Mouse (Mus musculus) kidney, adult 18-20 months (tissue): ENCODE measurements at regions not wholly inside any gene's neighbourhood (a gene's known extent, or its start where the extent isn't known, plus 50 kb on each side); places are given as distances from the start of the nearest gene placed in this dataset.

Experiments used
- DNase-seq: peaks from one replicate; pipeline ENCODE4 v3.0.0; 2021

GRCm38 (mm10) chr5:41994307-41994706 is 73.5 kb upstream of the Gm16223 start:
- DNase-seq: no peak

DNA sequence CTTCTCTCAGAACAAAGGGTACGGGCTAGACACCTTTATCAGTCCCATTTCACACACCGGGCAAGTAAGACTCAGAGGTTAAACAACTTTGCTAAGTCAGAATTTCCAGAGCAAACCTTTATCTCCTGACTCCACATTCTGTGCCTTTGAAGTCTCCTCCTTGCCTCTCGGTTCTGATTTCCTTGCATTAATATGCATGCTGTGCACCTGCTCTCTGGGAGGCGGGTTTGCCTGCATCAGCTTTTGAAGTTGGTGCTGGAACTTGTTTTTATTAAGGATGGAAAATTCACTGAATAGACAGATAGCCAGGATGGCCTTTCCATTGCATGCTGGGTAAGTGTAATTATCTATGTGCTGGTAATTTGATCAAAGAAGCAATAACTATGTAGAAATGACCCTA is 84.2 kb upstream of the Gm16223 start:
- DNase-seq: no peak

DNA sequence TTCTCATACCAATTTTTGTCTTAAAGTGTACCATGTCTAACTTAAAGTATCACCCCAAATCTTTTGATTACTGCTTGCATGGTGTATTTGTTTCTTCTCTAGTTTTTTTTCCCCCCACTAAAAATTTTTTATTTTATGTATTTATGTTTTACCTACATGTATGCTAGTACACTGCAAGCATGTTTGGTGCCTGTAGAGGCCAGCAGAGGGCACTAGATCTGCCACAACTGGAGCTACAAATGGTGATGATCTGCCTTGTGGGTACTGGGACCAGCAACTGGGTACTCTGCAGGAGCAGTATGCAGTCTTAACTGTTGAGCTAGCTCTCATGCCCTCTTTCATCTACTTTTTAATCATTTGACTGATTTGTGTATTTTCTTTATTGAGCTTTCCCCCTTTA is 92.2 kb upstream of the Gm16223 start:
- DNase-seq: no peak

- peak; percentile 3 for DNase-seq
These were observed 96.6 kb upstream of the Gm16223 start for GRCm38 (mm10) chr5:41971201-41971600.

DNA sequence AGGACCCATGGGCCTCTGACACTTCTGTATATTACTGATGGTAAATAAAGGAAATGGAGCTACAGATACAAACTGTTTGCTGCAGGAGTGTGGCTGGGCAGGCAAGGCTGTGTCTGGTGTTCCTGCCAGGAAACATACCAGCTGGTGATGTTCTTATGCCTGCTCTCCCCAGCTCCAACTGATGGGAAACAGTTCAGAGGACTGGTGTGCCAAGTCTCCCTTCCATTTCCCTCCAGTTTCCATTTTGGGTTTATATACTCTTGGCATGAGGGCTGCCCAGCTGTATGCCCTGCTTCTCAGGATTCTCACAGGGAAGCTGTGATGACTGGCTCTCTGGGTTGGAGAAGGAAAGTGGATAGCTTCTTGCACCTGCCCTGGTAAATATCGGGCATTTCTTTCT is 100.8 kb upstream of the Gm16223 start:
- DNase-seq: no peak

DNA sequence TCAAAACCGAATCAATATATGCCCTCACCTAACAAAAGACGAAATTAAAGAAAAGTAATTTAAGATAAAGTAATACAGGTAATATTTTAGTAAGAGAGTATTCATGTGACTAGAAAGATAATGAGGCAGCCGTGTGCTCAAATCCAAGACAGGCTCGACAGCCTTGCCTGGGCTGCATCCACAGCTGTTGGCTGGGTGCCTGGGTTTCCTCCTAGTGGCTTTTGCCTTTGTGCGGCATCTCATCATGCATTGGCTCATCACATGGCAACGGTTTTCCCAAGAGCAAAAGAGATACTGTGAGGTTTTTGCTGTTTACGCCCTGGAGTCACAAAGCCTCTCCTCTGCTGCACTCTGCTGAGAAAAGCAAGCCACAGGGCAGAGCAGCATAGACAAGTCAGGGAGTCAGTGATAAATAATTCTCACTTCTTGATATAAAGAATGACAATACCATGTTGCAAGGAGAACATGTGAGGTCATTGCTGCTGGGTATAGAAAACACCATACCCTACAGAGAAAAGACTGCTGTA is 103.1 kb upstream of the Bod1l start:
- DNase-seq: no peak

- DNase-seq: no peak
These were observed 99.3 kb upstream of the Bod1l start for GRCm38 (mm10) chr5:41943399-41943798.

DNA sequence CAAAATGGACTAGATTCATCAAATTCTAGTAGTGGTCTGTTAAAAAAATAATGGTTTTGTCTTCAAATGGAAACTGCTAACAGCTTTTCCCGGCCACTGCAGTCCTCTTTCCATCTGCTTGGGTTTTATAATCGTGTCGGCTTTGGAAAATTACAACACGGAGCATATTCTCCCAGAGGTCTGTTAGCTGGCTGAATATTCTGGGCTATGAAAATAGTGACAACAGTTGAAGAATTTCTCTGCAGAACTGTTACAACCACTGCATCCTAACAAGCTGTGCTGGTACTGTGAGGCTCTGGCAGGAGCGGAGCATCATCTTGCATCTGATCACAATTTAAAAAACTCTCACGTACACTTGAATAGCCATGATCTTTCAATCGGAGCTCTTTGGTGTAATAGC is 98.0 kb upstream of the Bod1l start:
- no peak for DNase-seq

DNA sequence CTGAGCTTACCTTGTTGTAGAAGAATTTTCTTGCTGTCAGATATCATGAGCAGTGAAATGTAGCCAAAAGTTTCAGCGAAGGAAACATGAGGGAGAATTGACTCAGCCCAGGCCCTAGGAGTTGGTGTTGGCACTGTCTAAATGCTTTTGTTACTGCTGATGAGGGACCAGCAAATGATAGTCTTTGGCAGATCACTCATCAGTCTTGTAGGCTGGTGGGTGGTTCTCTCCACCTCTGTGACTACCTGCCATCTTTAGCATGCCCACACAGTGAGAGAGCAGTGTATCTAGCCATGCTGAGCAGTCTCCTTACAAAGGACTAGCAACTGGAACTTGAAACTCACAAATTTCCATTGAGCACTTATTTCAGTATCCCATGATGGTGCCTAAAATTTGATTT is 97.1 kb upstream of the Bod1l start:
- no peak for DNase-seq

DNA sequence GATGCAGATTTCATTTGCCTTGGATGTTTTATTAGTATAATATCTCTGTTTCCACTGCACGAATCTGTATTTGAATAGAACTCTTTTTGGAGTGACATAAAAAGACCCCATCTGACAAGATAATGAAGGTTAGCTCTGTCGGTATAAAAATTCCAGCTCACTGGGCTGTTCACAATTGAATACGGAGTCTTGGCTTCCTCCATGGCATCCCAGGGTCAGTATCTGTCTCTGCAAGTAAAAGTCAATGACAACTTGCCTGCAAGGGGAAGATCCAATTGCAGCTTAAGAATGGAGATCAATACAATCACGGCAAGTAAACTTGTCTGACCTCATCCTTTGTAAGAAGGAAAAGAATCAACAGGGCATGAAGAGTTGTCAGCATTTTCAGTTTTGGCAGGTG is 95.6 kb upstream of the Bod1l start:
- no peak for DNase-seq

GRCm38 (mm10) chr5:41910053-41910452 is 65.9 kb upstream of the Bod1l start:
- DNase-seq: no peak

- DNase-seq: no peak
These were observed 63.6 kb upstream of the Bod1l start for GRCm38 (mm10) chr5:41907749-41908148.

GRCm38 (mm10) chr5:41904512-41904911 is 60.4 kb upstream of the Bod1l start:
- DNase-seq: no peak

DNA sequence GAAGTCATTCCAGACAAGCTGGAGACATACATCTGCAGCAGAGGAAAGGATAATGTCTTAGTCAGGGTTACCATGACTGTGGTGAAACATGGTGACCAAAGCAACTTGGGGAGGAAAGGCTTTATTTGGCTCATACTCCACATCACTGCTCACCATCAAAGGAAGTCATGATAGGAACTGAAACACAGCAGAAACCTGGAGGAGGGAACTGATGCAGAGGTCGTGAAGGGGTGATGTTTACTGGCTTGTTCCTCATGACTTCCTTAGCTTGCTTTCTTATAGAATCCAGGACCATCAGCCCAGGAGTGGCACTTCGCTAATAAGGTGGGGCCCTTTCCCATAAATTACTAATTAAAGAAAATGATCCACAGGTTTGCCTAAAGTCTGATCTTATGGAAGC is 55.1 kb upstream of the Bod1l start:
- no peak for DNase-seq

GRCm38 (mm10) chr5:41898748-41899147 is 54.6 kb upstream of the Bod1l start:
- no peak for DNase-seq
